Mouse (Mus musculus) midbrain, embryonic 11.5 days (tissue): Measurements from ENCODE around the gene Ankrd13c. TPM values are rescaled to one million over a fixed set of nuclear protein-coding genes. Genes with fewer than 3 reads are reported as not detected.
A peak's percentile ranks its signal among the peaks of the same experiment; 100 is the strongest.

ENCODE experiments used
- ATAC-seq: fragments of 200-750 bp; cut with Nextera tagmentation; 2 replicates; pipeline ENCODE4 v1.8.0; 2017; ENCODE audit warnings: moderate TSS enrichment, moderate library complexity; ENCODE audit not compliant: low FRiP score
- DNase-seq: peaks from one replicate; pipeline ENCODE4 v3.0.0; 2015; ENCODE audit warnings: low spot score; ENCODE audit errors: missing footprints
- H3K27ac ChIP-seq: fragments of 300-500 bp; sonication (generic); 2 replicates; pipeline ENCODE4 v1.5.1; 2014; ENCODE audit warnings: low read depth, low read length
- H3K27me3 ChIP-seq: fragments of 300-500 bp; sonication (generic); 2 replicates; pipeline ENCODE4 v1.6.1; 2014; ENCODE audit warnings: mild to moderate bottlenecking, low read length, moderate library complexity, mixed read lengths; ENCODE audit not compliant: control insufficient read depth, insufficient read depth
- H3K36me3 ChIP-seq: fragments of 300-500 bp; sonication (generic); 2 replicates; pipeline ENCODE4 v1.6.1; 2014; ENCODE audit warnings: mild to moderate bottlenecking, low read length, moderate library complexity, mixed read lengths; ENCODE audit not compliant: control insufficient read depth, insufficient read depth
- H3K4me1 ChIP-seq: fragments of 300-500 bp; sonication (generic); 2 replicates; pipeline ENCODE4 v1.6.1; 2014; ENCODE audit warnings: low read length; ENCODE audit not compliant: control insufficient read depth, insufficient read depth
- H3K4me2 ChIP-seq: fragments of 300-500 bp; sonication (generic); 2 replicates; pipeline ENCODE4 v1.6.1; 2014; ENCODE audit warnings: mild to moderate bottlenecking, moderate library complexity
- H3K4me3 ChIP-seq: fragments of 300-500 bp; sonication (generic); 2 replicates; pipeline ENCODE4 v1.5.1; 2014; ENCODE audit warnings: low read depth, low read length
- H3K9ac ChIP-seq: fragments of 300-500 bp; sonication (generic); 2 replicates; pipeline ENCODE4 v1.6.1; 2014; ENCODE audit warnings: low read length
- H3K9me3 ChIP-seq: fragments of 300-500 bp; sonication (generic); 2 replicates; pipeline ENCODE4 v1.6.1; 2016; ENCODE audit warnings: low read length; ENCODE audit not compliant: control insufficient read depth
- WGBS: fragments of 180-500 bp; shearing (Covaris S2); extraction: QIAGEN DNeasy Blood & Tissue Kit; methylation state at CpG from one replicate; pipeline ENCODE4 v1.1.7; 2014; 5-methylcytosine and 5-hydroxymethylcytosine counted together
- polyA plus RNA-seq: library from polyadenylated mRNA; unstranded; fragments of >200 nt; fragmentation: Nextera tagmentation; extraction: Ambion mirVana; gene quantifications from 2 replicates; pipeline ENCODE4 v1.2.1, GENCODE M21; 2014

The Ankrd13c gene
- polyA plus RNA-seq, 1 experiment from 2014 or later = 24.0 TPM

- no peaks in the 10 kb centered on the region for H3K4me1 ChIP-seq
Observed at GRCm38 (mm10) chr3:157979619-157980018, 32.6 kb downstream of the Ankrd13c start.

GRCm38 (mm10) chr3:157993322-157993721 lies 46.3 kb downstream of the Ankrd13c start:
- DNase-seq = no peak
- H3K27ac ChIP-seq = no peak overlapping the region
- no peaks in the 10 kb centered on the region for H3K36me3 ChIP-seq
- H3K9ac ChIP-seq = no peak overlapping the region
- no peaks in the 10 kb centered on the region for H3K27me3 ChIP-seq
- no peak overlapping the region for H3K4me2 ChIP-seq
- H3K4me3 ChIP-seq = no peak overlapping the region
- no peaks in the 10 kb centered on the region for H3K4me1 ChIP-seq
- ATAC-seq = no peak
- H3K9me3 ChIP-seq = no peaks in the 10 kb centered on the region

More at GRCm38 (mm10) chr3:157979619-157980018, 32.6 kb downstream of the Ankrd13c start:
- Histone ChIP-seq H3K4me2 (no peak overlapping the region), H3K9me3 (no peaks in the 10 kb centered on the region), H3K4me3 (no peak overlapping the region), H3K27me3 (no peaks in the 10 kb centered on the region), H3K36me3 (no peaks in the 10 kb centered on the region), H3K9ac (no peak overlapping the region), H3K27ac (no peak overlapping the region)
- DNase-seq = no peak
- ATAC-seq = peak; percentile 22; the same call in 1 of the 2 replicates

GRCm38 (mm10) chr3:157995726-157996125 lies 48.7 kb downstream of the Ankrd13c start:
- DNase-seq = no peak
- 100% methylated on average over 2 of the region's 2 CpGs for WGBS
- Histone ChIP-seq H3K36me3 (no peaks in the 10 kb centered on the region), H3K27ac (no peak overlapping the region), H3K4me3 (no peak overlapping the region), H3K4me1 (no peaks in the 10 kb centered on the region), H3K9ac (no peak overlapping the region), H3K27me3 (no peaks in the 10 kb centered on the region), H3K9me3 (no peaks in the 10 kb centered on the region), H3K4me2 (no peak overlapping the region)
- ATAC-seq = no peak

- H3K4me2 ChIP-seq = no peak overlapping the region
- no peaks in the 10 kb centered on the region for H3K36me3 ChIP-seq
- ATAC-seq = no peak
Observed at GRCm38 (mm10) chr3:157998742-157999369, 51.8 kb downstream of the Ankrd13c start.

DNA sequence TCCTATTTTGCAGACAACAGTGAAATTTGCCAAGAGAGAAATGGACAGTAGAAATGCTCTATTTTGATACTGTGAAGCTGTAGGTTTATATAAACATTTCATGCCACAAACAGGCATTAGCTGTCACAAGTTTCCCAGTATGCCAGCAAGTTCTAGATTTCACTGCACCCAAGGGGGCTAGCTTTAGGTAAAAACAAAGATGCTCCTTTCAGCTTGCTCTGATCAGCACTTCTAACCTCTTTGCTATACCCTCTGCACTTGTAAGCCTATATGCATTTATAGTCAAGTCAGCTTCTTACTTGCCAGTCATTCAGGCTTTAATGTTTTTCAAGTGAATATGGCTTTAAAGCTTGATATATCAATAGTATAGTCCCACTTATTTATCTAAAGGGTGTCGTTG lies 61.6 kb downstream of the Ankrd13c start:
- Histone ChIP-seq H3K27ac (no peak overlapping the region), H3K4me1 (no peaks in the 10 kb centered on the region), H3K9ac (no peak overlapping the region), H3K9me3 (no peaks in the 10 kb centered on the region), H3K36me3 (peaks cover 8% of the 10 kb centered on the region), H3K4me2 (no peak overlapping the region), H3K27me3 (no peaks in the 10 kb centered on the region), H3K4me3 (no peak overlapping the region)
- DNase-seq (peak; percentile 91), ATAC-seq (no peak)
- 75% methylated on average over 1 of the region's 1 CpGs for WGBS

More at GRCm38 (mm10) chr3:157998742-157999369, 51.8 kb downstream of the Ankrd13c start:
- H3K27ac ChIP-seq = no peak overlapping the region
- H3K4me3 ChIP-seq = no peak overlapping the region
- no peaks in the 10 kb centered on the region for H3K9me3 ChIP-seq
- no peak for DNase-seq
- WGBS = 90% methylated on average over 1 of the region's 1 CpGs
- H3K9ac ChIP-seq = no peak overlapping the region
- H3K4me1 ChIP-seq = no peaks in the 10 kb centered on the region
- H3K27me3 ChIP-seq = no peaks in the 10 kb centered on the region

DNA sequence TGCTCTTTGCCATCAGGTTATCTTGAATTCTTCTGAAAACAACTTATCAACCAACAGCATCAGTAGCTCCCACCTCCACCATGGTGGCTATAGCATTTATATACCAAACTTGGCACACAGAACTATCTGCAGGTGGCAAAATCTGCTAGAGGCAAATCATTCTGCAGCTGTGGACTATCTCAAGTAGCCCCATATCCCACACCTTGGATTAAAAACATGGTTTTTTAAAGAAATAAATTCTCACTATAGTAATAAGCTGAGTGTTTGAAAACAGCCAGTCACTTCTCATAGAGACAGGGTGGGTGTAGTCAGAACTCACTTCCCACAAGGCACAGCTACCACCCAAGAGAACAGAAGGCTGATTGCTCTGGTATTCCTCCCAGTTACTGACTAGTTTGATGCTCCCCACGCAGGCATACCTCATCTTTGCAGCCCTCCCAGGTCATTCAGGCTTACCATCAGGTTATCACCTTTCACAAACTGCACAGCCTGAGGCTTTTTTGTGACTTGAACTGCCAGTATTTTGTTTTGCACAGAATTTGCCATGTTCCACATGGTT lies 62.8 kb downstream of the Ankrd13c start:
- ATAC-seq = peak; percentile 38
- Histone ChIP-seq H3K4me2 (no peak overlapping the region), H3K4me3 (no peak overlapping the region), H3K4me1 (no peaks in the 10 kb centered on the region), H3K27me3 (no peaks in the 10 kb centered on the region), H3K27ac (no peak overlapping the region), H3K36me3 (peaks cover 8% of the 10 kb centered on the region), H3K9me3 (no peaks in the 10 kb centered on the region), H3K9ac (no peak overlapping the region)
- DNase-seq = no peak
- WGBS = 48% methylated on average over 1 of the region's 1 CpGs

- H3K36me3 ChIP-seq = no peaks in the 10 kb centered on the region
- H3K9ac ChIP-seq = peak overlapping the region; percentile 96
- H3K9me3 ChIP-seq = no peaks in the 10 kb centered on the region
- peak; percentile 93 for ATAC-seq
- DNase-seq = peak; percentile 99
- peak overlapping the region; percentile 91 for H3K4me3 ChIP-seq
- H3K4me2 ChIP-seq = peak overlapping the region; percentile 67
- 0% methylated on average over 61 of the region's 61 CpGs for WGBS
- H3K27ac ChIP-seq = peak overlapping the region; percentile 98
- peaks cover 4% of the 10 kb centered on the region for H3K4me1 ChIP-seq
- no peaks in the 10 kb centered on the region for H3K27me3 ChIP-seq
Observed at GRCm38 (mm10) chr3:158031371-158031925, 84.4 kb downstream of the Ankrd13c start.

DNA sequence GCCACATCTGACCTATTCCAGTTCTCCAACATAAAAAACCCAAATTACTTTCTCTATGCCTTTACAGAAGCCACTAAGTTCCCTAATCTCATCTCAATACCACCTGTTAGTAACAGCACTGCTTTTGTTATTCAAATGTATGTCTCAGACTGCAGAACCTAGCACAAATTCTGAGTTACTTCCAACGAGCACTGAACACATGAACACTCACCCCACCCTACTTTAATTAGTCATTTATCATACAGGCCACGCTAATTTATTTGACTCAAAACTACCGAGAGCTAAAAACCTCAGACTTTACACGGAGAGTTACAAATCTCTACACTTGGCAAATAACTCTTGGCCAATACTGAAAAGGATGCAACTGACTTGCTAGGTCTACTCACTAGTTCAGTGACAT lies 85.1 kb downstream of the Ankrd13c start:
- peak overlapping the region; percentile 67 for H3K4me2 ChIP-seq
- ATAC-seq = peak; percentile 0; the same call in 1 of the 2 replicates

GRCm38 (mm10) chr3:158035866-158036265 lies 88.8 kb downstream of the Ankrd13c start:
- ATAC-seq (no peak), DNase-seq (no peak)
- H3K4me1 ChIP-seq = peaks cover 6% of the 10 kb centered on the region
- H3K9me3 ChIP-seq = no peaks in the 10 kb centered on the region
- H3K4me2 ChIP-seq = peak overlapping the region; percentile 64
- no peaks in the 10 kb centered on the region for H3K36me3 ChIP-seq
- WGBS = 2% methylated on average over 11 of the region's 11 CpGs
- H3K27ac ChIP-seq = peak overlapping the region; percentile 68
- H3K9ac ChIP-seq = peak overlapping the region; percentile 88
- no peaks in the 10 kb centered on the region for H3K27me3 ChIP-seq
- peak overlapping the region; percentile 86 for H3K4me3 ChIP-seq

More for the DNA sequence above, 85.1 kb downstream of the Ankrd13c start:
- H3K27me3 ChIP-seq = no peaks in the 10 kb centered on the region
- H3K36me3 ChIP-seq = no peaks in the 10 kb centered on the region
- H3K9ac ChIP-seq = peak overlapping the region; percentile 96
- H3K4me3 ChIP-seq = peak overlapping the region; percentile 91
- WGBS = 14% methylated on average over 4 of the region's 4 CpGs
- peak overlapping the region; percentile 98; the same call in 1 of the 2 replicates for H3K27ac ChIP-seq
- no peak for DNase-seq
- H3K9me3 ChIP-seq = no peaks in the 10 kb centered on the region
- peaks cover 4% of the 10 kb centered on the region for H3K4me1 ChIP-seq
